Mouse (Mus musculus) spleen, postnatal 36 days (tissue): ENCODE results near the gene Zfp329.
"Not testable (repeated sequence)": the region's sequence is repeated elsewhere in the genome, so short reads cannot be mapped to it uniquely, and the experiment has no call there.

Experiments
- DNase-seq, 2 experiments: peaks; one replicate each; pipeline ENCODE4 v3.0.0; 2022; ENCODE audit warnings: low spot score in 2 of 2, mixed read lengths in 1 of 2

Gene Zfp329

DNA sequence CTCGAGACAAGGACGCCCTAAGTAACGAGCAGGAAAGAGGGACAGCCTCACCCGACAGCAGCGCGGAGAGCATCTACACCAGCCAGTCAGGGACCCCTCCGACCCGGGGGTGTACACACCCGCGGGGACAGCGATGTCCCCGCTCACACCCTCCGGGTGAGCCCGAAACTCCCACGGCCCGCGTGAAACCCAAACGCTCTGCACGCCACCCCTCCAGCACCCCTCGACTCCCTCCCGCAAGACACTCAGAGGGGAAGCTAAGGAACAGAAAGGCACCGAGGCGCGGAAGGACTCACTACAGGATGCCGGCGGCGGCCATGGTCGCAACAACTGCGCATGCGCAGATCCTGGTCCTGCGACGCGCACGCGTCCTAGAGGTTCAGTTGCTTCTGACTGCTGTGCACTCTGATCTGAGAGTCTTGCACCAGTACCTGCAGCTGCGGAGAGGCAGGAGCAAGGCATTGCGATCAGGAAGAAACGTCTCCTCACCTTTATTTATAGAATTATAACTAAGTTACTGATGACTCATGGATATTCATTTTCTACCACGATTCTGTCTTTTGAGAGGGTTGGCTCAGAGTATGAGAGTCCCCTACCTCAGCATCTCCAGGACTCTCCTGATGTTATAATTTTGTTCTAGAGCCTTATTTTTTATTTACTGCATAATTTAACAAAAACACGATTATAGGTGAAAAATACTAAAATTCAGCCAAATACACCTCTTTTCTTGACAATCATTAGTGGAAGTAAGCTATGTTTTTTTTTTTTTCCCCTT lies at the start of gene Zfp329:
Zfp329 (minus strand) TSS at position 338 of the 775 bp plus-strand sequence.
- peak; percentile 89 to 90 for DNase-seq

DNA sequence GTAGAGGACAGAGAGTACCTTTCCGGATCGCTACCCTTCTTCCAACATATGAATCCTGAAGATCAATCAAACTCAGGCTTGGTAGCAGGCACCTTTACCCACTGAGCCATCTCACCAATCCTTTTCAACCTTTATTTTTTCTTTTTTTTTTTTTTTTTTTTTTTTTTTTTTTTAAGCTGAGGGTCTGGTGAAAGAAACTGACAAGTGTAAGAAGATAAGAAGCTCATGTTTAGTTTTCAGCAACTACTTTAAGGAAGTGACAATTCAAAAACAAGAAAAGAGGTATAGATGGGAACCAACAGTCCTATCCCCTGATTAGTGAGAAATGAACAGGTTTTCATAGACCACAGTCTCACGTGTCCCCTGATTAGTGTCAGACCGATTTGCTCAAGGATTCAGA lies 17.1 kb upstream of the Zfp329 start:
- DNase-seq = no peak

DNA sequence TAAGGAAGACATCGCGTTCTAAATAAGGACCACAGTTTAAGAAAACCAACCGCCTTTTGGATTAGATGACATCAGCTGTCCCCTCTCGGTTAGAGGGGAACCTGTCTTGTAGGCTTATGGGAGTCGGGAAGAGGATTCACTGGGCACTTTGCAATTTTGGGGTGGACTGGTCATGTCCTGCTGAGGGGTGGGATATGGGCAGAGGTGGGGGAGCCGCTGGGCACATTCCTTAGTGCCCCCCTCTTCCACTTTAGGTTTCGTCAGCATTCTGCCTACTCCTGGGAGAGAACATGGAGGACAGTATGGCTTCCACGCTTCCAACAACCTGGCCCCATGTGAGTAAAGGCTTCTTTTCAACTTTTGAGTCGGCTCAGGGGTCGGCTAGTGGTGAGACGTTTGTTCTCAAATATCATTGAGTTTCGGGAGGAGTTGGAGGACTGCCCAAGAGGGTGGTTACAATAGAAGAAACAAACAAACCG lies 16.6 kb upstream of the Zfp329 start:
- DNase-seq = peak in 1 of 2 experiments; percentile 5

DNA sequence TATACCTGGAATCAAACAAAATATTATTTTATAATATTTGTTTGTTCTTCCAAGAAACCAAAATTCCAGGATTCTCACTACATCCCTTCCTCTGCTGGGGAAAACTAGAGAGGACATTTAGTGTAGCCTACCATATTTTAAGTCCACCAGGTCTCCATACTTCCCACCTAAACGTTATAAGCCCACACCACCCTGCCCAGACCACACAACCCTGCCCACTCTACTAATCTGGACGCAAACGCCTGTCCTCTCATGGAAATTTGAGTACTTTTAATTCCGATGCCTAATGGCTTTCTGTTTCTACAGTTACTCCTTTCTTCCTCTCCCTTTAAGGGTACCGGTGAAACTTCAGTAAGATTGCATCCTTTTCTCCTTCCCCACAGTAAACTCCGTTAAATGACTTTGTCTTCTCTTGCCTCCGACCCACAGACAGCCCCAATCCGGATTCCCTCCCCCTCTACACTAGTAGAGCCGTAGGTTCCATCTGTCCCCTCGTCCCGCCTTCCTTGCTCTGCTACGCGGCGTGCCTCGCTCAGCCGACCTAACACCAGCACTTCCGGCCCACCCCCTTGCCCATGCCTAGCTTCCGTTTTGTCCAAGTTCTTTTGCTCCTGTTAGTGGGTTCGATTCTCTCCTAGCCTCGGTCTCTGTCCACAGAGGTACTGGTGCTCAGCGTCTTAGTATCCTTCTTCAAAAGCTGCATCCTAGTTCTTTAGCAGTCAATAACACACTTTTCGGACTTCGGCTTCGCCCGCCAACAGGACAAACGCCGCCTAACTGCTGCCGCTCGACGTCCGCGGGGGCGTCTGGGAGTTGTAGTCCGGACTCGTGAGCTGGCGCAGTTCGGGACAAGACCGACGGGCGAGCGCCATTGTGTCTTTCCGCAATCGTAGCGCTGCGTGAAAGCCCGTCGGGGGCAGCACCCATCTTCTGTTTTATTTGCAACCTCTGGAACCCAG lies 15.8 kb upstream of the Zfp329 start, which contains the start of gene Zfp110:
Zfp110 (plus strand) TSS at position 600 of the 959 bp plus-strand sequence.
- peak; percentile 90 for DNase-seq

DNA sequence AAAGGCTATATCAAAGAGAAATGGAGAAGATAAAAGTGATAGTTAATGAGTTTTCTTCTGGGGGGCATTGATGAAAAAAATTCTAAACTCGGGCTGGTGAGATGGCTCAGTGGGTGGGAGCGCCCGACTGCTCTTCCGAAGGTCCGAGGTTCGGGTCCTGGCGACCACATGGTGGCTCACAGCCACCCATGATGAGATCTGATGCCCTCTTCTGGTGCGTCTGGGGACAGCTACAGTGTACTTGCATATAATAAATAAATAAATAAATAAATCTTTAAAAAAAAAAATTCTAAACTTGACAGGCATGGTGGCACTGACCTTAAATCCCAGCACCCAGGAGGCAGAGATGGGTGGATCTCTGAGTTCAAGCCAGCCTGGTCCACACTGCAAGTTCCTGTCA lies 3.1 kb downstream of the Zfp329 start:
- no peak for DNase-seq

DNA sequence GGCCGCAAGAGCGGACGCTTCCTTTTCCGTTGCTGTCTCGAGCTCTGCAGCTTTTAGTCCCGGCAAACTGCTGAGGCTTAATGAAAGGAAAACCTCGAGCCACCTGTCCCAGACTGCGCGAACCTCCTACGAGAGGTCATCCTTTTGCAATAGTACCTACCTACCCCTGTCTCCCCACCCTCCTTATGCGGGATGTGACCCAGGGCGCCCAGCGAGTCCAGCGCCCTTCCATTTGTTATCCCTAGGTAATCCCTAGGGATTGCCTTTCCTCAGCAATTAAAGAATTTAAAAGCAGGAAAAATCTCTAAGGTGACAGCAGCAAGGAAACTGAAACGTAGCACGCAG lies 15.0 kb downstream of the Zfp329 start:
- DNase-seq = no peak

DNA sequence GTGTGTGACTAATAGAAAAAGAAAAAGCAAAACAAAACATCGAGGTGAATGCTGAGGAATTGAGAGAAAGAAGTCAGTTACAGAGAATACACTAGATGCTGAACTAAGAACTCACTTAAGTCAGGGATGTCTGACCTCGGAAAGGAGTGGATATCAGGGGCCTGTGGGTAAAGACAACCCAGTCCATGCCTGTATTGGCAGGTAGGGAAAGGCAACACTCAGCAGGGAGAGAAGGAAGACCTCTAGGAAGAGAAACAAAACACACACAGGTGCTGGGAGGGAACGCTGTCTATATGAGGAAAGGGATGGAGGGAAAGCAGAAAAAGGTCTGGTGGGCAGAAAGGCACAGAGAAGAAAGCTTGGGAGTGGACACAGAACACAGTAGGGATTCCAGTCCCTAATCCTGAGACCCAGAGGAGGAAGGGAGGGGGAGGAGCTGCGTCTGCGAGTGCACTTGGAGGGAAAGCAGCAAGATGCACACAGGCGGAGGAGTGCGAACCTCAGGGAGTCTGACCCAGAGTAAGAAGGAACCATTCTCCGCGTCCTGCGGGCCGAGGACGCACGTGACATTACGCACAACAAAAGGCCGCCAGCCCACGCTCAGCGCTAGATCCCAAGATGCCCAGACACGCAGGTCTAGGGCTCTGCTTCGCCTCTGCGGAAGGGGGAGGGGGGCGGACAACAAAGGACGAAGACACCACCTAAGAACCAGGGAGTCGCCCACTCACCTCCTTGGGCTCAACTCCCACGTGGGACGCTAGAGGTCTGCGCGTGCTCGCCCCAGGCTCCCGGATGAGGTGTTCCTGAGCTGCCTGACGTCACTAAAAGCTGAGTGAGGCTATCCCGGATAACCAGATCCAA lies 15.6 kb downstream of the Zfp329 start, which contains the start of gene Zscan18:
Zscan18 (minus strand) TSS at position 770 of the 861 bp plus-strand sequence.
- DNase-seq = peak; percentile 34 to 45

DNA sequence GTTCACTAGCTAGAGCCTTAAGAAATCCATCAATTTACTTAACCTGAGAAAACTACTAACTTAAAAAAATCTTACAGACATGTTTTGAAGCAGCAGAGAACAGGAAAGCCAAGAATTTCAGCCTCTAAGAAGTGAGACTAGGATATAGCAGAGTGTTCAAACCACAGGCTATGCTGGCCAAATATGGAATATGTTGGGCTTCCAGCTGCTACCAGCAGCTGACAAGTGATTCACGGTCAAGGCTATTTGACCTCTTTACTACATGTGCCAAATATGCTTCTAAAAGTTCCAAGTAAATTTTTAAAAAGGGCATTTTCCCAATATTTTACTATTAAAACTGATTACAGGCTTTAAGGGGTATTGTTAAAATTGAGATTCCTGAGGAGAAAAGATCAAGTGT lies 19.1 kb downstream of the Zfp329 start:
- no peak for DNase-seq

DNA sequence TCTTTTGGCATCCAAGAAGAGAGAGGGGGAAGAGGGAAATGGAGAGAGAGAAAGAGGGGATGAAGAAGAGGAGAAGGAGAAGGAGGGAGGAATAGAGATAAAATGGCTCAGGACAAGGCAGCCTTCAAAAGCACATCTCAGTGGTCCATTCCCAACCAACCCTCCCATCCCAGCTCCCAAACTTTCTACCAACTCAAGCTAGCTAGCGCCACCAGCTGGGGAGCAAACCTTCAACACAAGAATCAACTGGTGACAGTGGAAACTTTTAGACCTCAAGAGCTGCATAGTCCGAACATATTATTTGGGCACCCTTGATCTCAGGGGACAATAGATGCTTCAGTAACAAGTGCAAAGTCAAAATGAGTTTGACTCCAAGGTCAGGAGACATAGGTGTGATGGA lies 20.7 kb downstream of the Zfp329 start:
- DNase-seq = no peak

DNA sequence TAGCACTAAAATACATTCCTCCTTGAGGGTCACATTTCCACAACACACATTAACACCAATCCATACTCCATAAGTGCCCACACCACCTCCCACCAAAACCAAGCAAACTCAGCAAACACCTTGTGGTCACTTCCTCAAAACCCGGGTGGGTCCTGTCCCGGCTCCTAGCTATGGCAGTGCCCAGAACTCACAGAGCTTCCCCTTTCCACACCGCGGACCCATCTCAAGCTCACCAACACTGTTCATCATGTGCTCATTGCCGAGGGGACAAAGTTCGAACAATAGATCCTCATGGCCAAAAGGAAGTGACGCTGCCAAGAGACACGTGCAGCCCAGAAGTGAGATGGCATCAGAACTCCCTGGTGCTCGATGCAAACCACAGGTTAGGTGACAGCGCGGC lies 26.0 kb downstream of the Zfp329 start:
- DNase-seq = not testable (repeated sequence)

DNA sequence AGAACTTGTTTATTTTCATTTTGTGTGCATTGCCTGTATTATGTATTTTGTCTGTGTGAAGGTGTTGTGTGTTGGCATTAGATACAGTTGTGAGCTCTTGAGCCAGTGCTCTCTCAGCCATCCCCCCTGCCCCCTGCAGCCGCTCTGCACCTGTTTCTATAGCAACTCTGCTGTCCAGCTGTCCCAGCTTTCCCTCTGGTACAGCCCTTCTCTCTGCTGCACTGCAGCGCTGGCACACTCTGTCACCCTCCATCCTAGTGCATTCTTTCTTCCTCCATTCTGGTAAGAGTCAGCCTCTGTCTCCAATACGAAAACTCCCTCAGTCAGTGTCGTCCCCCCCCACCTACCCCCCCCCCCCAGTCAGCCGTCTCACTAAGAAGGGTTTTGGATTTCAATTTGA lies 30.6 kb downstream of the Zfp329 start:
- DNase-seq = no peak

DNA sequence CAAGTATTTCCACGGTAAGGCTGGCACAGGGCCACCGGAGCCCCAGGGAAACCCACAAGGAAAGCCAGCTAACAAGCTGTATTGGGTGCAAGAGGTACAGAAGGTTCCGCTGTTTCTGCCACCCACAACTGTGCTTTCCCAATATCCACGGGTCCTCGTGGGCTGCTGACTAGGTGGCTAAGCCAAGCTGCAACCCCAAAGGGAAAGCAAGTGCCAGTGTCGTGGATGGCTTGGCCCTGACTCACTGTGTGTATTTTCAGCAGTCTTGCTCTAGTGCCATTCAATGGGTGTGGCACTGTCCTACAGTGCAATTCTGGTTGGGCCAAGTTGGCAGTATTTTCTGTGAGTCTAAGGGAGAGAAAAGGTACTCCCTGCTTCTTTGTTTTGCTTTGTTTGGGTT lies 31.3 kb downstream of the Zfp329 start:
- DNase-seq = no peak

DNA sequence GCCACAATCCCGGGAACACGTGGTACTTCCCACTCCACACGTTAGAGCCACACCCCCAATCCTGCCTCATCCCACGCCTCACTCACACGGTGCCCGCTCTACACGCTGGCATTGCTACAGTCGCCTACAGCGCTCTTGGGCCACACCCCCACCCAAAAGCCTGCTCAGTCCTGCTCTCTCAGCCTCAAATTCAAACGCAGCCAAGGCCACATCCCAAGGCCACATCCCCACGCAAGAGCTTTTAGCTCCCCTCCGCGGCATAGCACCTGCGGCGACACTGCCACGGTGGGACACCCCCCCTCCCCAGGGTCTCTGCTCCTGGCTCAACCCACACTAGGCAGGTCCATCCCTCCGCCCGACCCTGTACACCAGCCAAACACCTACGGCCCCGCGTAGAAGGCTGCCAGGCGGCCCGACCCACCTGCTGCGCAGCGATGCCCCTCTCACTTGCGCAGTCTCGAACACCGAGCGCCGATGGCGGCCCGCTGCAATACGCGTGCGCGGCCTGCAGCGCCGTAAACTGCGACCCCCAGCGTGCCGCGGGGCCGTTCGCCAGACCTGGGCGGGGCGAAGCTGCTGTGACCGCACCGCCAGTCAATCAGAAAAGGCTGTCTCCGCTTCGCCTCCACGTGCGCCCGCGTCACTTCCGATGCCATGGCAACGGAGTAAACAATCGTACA lies 38.4 kb downstream of the Zfp329 start:
- DNase-seq = peak; percentile 67 to 68

DNA sequence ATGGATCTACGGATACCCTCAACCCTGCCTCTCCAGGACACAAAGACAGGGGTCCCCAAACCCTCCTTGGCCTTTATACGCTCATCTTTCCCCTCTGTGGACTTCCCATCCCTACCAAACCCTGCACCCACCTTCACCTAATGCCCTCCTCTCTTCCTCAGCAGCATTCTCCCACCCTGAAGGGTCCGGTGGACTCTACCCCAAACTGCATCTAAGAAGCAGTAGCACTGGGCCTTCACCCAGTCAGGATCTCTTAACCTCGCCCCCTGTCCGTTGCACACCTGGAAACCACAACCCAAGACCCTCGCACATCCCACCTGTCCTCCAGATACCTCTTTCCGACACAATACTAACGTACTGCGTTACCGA lies 38.9 kb downstream of the Zfp329 start:
- no peak for DNase-seq

DNA sequence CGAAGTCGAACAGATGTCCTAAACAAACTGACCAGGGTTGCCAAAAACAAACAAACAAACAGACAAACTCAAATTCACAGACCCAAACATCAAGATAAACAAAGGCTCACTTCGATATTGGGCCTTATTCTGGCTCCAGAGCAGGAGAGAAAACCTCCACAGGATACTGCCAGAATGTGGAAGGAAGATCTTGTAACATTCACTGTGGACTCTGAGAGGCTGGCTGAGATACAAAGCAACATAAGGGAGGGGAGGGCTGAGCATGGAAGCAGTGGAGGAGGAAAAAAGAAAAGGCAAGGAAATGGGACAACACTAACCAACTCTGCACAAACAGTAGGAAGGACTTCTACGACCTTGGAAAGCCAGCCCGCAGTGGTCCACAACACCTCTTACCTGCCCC lies 39.5 kb downstream of the Zfp329 start:
- no peak for DNase-seq

DNA sequence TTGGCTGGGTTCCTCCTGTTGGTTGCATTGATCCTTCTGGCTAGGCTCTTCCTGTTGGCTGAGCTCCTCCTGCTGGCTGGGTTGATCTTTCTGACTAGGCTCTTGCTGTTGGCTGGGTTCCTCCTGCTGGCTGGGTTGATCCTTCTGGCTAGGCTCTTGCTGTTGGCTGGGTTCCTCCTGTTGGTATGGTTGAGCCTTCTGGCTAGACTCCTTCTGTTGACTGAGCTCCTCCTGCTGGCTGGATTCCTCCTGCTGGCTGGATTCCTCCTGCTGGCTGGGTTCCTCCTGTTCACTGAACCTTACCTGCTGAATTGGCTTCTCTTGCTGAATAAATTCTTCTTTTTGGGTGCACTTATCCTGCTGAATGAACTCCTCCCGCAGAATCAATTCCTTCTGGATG lies 44.1 kb downstream of the Zfp329 start:
- no peak for DNase-seq

DNA sequence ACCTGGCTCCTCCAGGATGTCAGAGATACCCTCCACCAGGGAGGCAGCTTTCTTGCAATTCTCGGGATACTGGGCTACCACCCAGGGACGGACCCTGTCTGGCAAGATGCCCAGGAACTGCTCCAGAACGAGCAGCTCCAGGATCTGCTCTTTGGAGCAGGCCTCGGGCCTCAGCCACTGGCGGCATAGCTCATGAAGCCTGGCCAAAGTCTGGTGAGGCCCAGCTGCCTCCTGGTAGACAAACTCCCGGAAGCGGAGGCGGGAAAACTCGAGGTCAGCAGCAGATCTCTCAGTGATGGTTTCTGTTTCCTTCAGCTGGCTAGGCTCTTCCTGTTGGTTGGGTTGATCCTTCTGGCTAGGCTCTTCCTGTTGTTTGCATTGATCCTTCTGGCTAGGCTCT lies 44.5 kb downstream of the Zfp329 start:
- no peak for DNase-seq
